Mouse (Mus musculus): ENCODE measurements around the gene Hsd3b2. TPM values are rescaled to one million over a fixed set of nuclear protein-coding genes. Genes with fewer than 3 reads are reported as not detected.
"Not testable (repeated sequence)": the region's sequence is repeated elsewhere in the genome, so short reads cannot be mapped to it uniquely, and the experiment has no call there.

The Hsd3b2 gene
- not detected in 2 replicates for polyA plus RNA-seq (2012; ENCODE audit: insufficient read depth, insufficient read length, low replicate concordance, missing spikeins)

- Histone ChIP-seq H3K27ac (ENCODE audit: insufficient read depth, low read depth, low read length) (no peak within 1 kb of the TSS), H3K4me1 (ENCODE audit: control insufficient read depth, insufficient read depth, low read length) (no peaks in the 10 kb centered on the region), H3K4me3 (ENCODE audit: insufficient read depth, low read depth, low read length) (no peak within 1 kb of the TSS)
- 58% methylated on average over 1 of the region's 1 CpGs for WGBS
- TF ChIP-seq CTCF (IDR thresholded peaks at IDR 0.05; ENCODE audit: insufficient read depth, low read depth, low read length): no peak
- no peak for TF ChIP-seq POLR2A (IDR thresholded peaks at IDR 0.05; ENCODE audit: insufficient read depth, low read depth, low read length)
These were observed at the start of gene Hsd3b2 for GRCm38 (mm10) chr3:98724376-98724775. TSS of gene Hsd3b2 (minus strand) at chr3:98724543.

- TF ChIP-seq CTCF (IDR thresholded peaks at IDR 0.05; ENCODE audit: insufficient read depth, low read depth, low read length): no peak
- TF ChIP-seq POLR2A (IDR thresholded peaks at IDR 0.05; ENCODE audit: insufficient read depth, low read depth, low read length): no peak
- Histone ChIP-seq H3K4me1 (ENCODE audit: control insufficient read depth, insufficient read depth, low read length) (no peaks in the 10 kb centered on the region), H3K4me3 (ENCODE audit: insufficient read depth, low read depth, low read length) (no peak overlapping the region), H3K27ac (ENCODE audit: insufficient read depth, low read depth, low read length) (no peak overlapping the region)
These were observed 39.8 kb upstream of the Hsd3b2 start for GRCm38 (mm10) chr3:98764155-98764554.

GRCm38 (mm10) chr3:98756836-98757235 lies 32.5 kb upstream of the Hsd3b2 start:
- Histone ChIP-seq H3K4me3 (ENCODE audit: insufficient read depth, low read depth, low read length) (no peak overlapping the region), H3K4me1 (ENCODE audit: control insufficient read depth, insufficient read depth, low read length) (no peaks in the 10 kb centered on the region), H3K27ac (ENCODE audit: insufficient read depth, low read depth, low read length) (no peak overlapping the region)
- 85% methylated on average over 3 of the region's 3 CpGs for WGBS
- no peak for TF ChIP-seq CTCF (IDR thresholded peaks at IDR 0.05; ENCODE audit: insufficient read depth, low read depth, low read length)
- TF ChIP-seq POLR2A (IDR thresholded peaks at IDR 0.05; ENCODE audit: insufficient read depth, low read depth, low read length): no peak

GRCm38 (mm10) chr3:98752171-98752570 lies 27.8 kb upstream of the Hsd3b2 start:
- TF ChIP-seq POLR2A (IDR thresholded peaks at IDR 0.05; ENCODE audit: insufficient read depth, low read depth, low read length): no peak
- 80% methylated on average over 2 of the region's 2 CpGs for WGBS
- Histone ChIP-seq H3K4me1 (ENCODE audit: control insufficient read depth, insufficient read depth, low read length) (no peaks in the 10 kb centered on the region), H3K27ac (ENCODE audit: insufficient read depth, low read depth, low read length) (no peak overlapping the region), H3K4me3 (ENCODE audit: insufficient read depth, low read depth, low read length) (no peak overlapping the region)

- 68% methylated on average over 1 of the region's 1 CpGs for WGBS
These were observed 16.7 kb upstream of the Hsd3b2 start for GRCm38 (mm10) chr3:98741043-98741442.

GRCm38 (mm10) chr3:98734340-98734739 lies 10.0 kb upstream of the Hsd3b2 start:
- H3K4me3 ChIP-seq (ENCODE audit: insufficient read depth, low read depth, low read length): no peak overlapping the region
- 64% methylated on average over 4 of the region's 4 CpGs for WGBS
- TF ChIP-seq POLR2A (IDR thresholded peaks at IDR 0.05; ENCODE audit: insufficient read depth, low read depth, low read length): no peak
- TF ChIP-seq CTCF (IDR thresholded peaks at IDR 0.05; ENCODE audit: insufficient read depth, low read depth, low read length): no peak

More at GRCm38 (mm10) chr3:98741043-98741442, 16.7 kb upstream of the Hsd3b2 start:
- not testable (repeated sequence) for H3K27ac ChIP-seq (ENCODE audit: insufficient read depth, low read depth, low read length); H3K4me3 ChIP-seq (ENCODE audit: insufficient read depth, low read depth, low read length); H3K4me1 ChIP-seq (ENCODE audit: control insufficient read depth, insufficient read depth, low read length)

GRCm38 (mm10) chr3:98733724-98734123 lies 9.4 kb upstream of the Hsd3b2 start:
- no peak for TF ChIP-seq CTCF (IDR thresholded peaks at IDR 0.05; ENCODE audit: insufficient read depth, low read depth, low read length)
- TF ChIP-seq POLR2A (IDR thresholded peaks at IDR 0.05; ENCODE audit: insufficient read depth, low read depth, low read length): no peak
- 70% methylated on average over 2 of the region's 2 CpGs for WGBS
- Histone ChIP-seq H3K27ac (ENCODE audit: insufficient read depth, low read depth, low read length) (no peak overlapping the region), H3K4me3 (ENCODE audit: insufficient read depth, low read depth, low read length) (no peak overlapping the region), H3K4me1 (ENCODE audit: control insufficient read depth, insufficient read depth, low read length) (no peaks in the 10 kb centered on the region)

More at GRCm38 (mm10) chr3:98734340-98734739, 10.0 kb upstream of the Hsd3b2 start:
- H3K4me1 ChIP-seq (ENCODE audit: control insufficient read depth, insufficient read depth, low read length): no peaks in the 10 kb centered on the region
- H3K27ac ChIP-seq (ENCODE audit: insufficient read depth, low read depth, low read length): no peak overlapping the region

GRCm38 (mm10) chr3:98726281-98726680 lies 1.9 kb upstream of the Hsd3b2 start:
- no peak for TF ChIP-seq POLR2A (IDR thresholded peaks at IDR 0.05; ENCODE audit: insufficient read depth, low read depth, low read length)
- no peak for TF ChIP-seq CTCF (IDR thresholded peaks at IDR 0.05; ENCODE audit: insufficient read depth, low read depth, low read length)
- no peak overlapping the region for H3K27ac ChIP-seq (ENCODE audit: insufficient read depth, low read depth, low read length)
- H3K4me1 ChIP-seq (ENCODE audit: control insufficient read depth, insufficient read depth, low read length): no peaks in the 10 kb centered on the region
- WGBS: 91% methylated on average over 2 of the region's 2 CpGs
- H3K4me3 ChIP-seq (ENCODE audit: insufficient read depth, low read depth, low read length): no peak overlapping the region

GRCm38 (mm10) chr3:98720740-98721139 lies 3.6 kb downstream of the Hsd3b2 start:
- H3K4me1 ChIP-seq (ENCODE audit: control insufficient read depth, insufficient read depth, low read length): no peaks in the 10 kb centered on the region
- no peak overlapping the region for H3K27ac ChIP-seq (ENCODE audit: insufficient read depth, low read depth, low read length)
- TF ChIP-seq CTCF (IDR thresholded peaks at IDR 0.05; ENCODE audit: insufficient read depth, low read depth, low read length): no peak
- TF ChIP-seq POLR2A (IDR thresholded peaks at IDR 0.05; ENCODE audit: insufficient read depth, low read depth, low read length): no peak
- H3K4me3 ChIP-seq (ENCODE audit: insufficient read depth, low read depth, low read length): no peak overlapping the region

GRCm38 (mm10) chr3:98682401-98682800 lies 41.9 kb downstream of the Hsd3b2 start:
- no peak overlapping the region for H3K27ac ChIP-seq (ENCODE audit: insufficient read depth, low read depth, low read length)
- 74% methylated on average over 1 of the region's 1 CpGs for WGBS
- no peaks in the 10 kb centered on the region for H3K4me1 ChIP-seq (ENCODE audit: control insufficient read depth, insufficient read depth, low read length)
- TF ChIP-seq POLR2A (IDR thresholded peaks at IDR 0.05; ENCODE audit: insufficient read depth, low read depth, low read length): no peak
- TF ChIP-seq CTCF (IDR thresholded peaks at IDR 0.05; ENCODE audit: insufficient read depth, low read depth, low read length): no peak
- no peak overlapping the region for H3K4me3 ChIP-seq (ENCODE audit: insufficient read depth, low read depth, low read length)

Measured in olfactory bulb, adult 2 months (tissue).